Mouse (Mus musculus) forebrain, postnatal 0 days (tissue): ENCODE data around the gene Cep63. TPM values are rescaled to one million over a fixed set of nuclear protein-coding genes. Genes with fewer than 3 reads are reported as not detected.
A peak's percentile ranks its signal among the peaks of the same experiment; 100 is the strongest.

ENCODE experiments used
- ATAC-seq: fragments of 200-750 bp; cut with Nextera tagmentation; 2 replicates; pipeline ENCODE4 v1.8.0; 2017; ENCODE audit warnings: mild to moderate bottlenecking, moderate library complexity
- DNase-seq: peaks from one replicate; pipeline ENCODE4 v3.0.0-alpha.2; 2015
- H3K27ac ChIP-seq: fragments of 300-500 bp; sonication (generic); 2 replicates; pipeline ENCODE4 v1.5.1; 2014; ENCODE audit warnings: low read depth, mild to moderate bottlenecking, antibody characterized with exemption, low read length, moderate library complexity, mixed read lengths
- H3K27me3 ChIP-seq: fragments of 300-500 bp; sonication (generic); 2 replicates; pipeline ENCODE4 v1.6.1; 2014; ENCODE audit warnings: mild to moderate bottlenecking, low read length, mixed read lengths; ENCODE audit not compliant: insufficient read depth
- H3K36me3 ChIP-seq: fragments of 300-500 bp; sonication (generic); 2 replicates; pipeline ENCODE4 v1.6.1; 2014; ENCODE audit warnings: mild to moderate bottlenecking, moderate library complexity; ENCODE audit not compliant: insufficient read depth
- H3K4me1 ChIP-seq: fragments of 300-500 bp; sonication (generic); 2 replicates; pipeline ENCODE4 v1.6.1; 2014; ENCODE audit warnings: antibody characterized with exemption; ENCODE audit not compliant: insufficient read depth
- H3K4me2 ChIP-seq: fragments of 300-500 bp; sonication (generic); 2 replicates; pipeline ENCODE4 v1.6.1; 2014; ENCODE audit warnings: low read depth, mild to moderate bottlenecking, moderate library complexity
- H3K4me3 ChIP-seq: fragments of 300-500 bp; sonication (generic); 2 replicates; pipeline ENCODE4 v1.5.1; 2014; ENCODE audit warnings: low read depth, low read length, mixed read lengths
- H3K9ac ChIP-seq: fragments of 300-500 bp; sonication (generic); 2 replicates; pipeline ENCODE4 v1.6.1; 2014; ENCODE audit warnings: mild to moderate bottlenecking
- H3K9me3 ChIP-seq: fragments of 300-500 bp; sonication (generic); 2 replicates; pipeline ENCODE4 v1.6.1; 2016; ENCODE audit warnings: low read length
- CTCF ChIP-seq: sonication (generic); IDR thresholded peaks from 2 replicates; pipeline ENCODE4 v1.5.1; 2016; ENCODE audit warnings: antibody characterized with exemption, control low read depth, low read depth
- WGBS: fragments of 180-500 bp; shearing (Covaris S2); extraction: QIAGEN DNeasy Blood & Tissue Kit; methylation state at CpG from one replicate; pipeline ENCODE4 v1.1.7; 2014; 5-methylcytosine and 5-hydroxymethylcytosine counted together
- polyA plus RNA-seq: library from polyadenylated mRNA; unstranded; fragments of >200 nt; fragmentation: Nextera tagmentation; extraction: Ambion mirVana; gene quantifications from 2 replicates; pipeline ENCODE4 v1.2.1, GENCODE M21; 2015
- total RNA-seq: library from RNA; depleted of rRNA; stranded (reverse); fragments of >200 nt; gene quantifications from 2 replicates; pipeline ENCODE4 v1.2.3, GENCODE M21; 2014

Cep63 gene
- total and polyA plus RNA-seq, 2 experiments from 2014 or later, result 19.5 to 39.3 TPM

DNA sequence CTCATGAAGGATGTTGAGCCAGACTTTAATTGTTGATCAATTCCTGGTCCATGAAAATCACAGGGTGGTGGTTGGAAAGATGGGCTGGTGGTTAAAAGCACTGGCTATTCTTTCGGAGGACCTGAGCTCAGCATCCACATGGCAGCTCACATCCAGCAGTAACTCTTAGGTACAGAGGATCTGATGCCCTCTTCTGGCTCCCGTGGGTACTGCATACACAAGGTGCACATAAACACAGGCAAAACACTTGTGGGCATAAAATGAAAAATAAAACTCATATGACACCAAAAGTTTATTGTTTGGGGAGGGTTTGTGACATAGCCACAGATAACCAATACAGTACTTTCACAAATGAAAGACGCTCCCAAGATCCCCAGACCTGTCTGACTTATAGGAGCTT, 67.9 kb downstream of the Cep63 start:
- 96% methylated on average over 3 of the region's 3 CpGs for WGBS
- H3K9me3 ChIP-seq, result no peaks in the 10 kb centered on the region
- no peaks in the 10 kb centered on the region for H3K27me3 ChIP-seq
- no peak for ATAC-seq
- no peak overlapping the region for H3K27ac ChIP-seq
- no peak overlapping the region for H3K9ac ChIP-seq
- H3K4me3 ChIP-seq, result no peak overlapping the region
- no peak overlapping the region for H3K4me2 ChIP-seq
- H3K4me1 ChIP-seq, result no peaks in the 10 kb centered on the region
- no peaks in the 10 kb centered on the region for H3K36me3 ChIP-seq
- DNase-seq, result no peak
- TF ChIP-seq CTCF, result peak; percentile 16; the same call in 1 of the 2 replicates

DNA sequence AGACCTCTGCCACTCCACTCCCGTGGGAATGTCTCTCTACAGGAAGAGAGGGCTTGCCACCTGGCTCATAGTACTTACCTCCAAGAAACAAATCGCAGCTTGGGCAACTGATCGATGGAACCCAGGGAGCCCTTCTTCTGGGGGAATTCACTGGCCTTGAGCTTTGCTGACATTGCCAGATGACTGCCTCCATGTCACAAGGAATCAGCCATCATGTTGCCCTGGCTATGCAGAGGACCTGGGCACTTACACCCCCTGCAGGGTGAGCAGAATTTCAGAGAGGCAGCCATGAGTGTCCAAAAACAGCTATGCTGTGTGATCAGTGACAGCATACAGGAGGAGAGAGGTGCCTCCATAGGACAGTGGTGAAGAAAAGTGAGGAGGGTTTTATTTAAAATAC, 72.6 kb downstream of the Cep63 start:
- no peak for DNase-seq

DNA sequence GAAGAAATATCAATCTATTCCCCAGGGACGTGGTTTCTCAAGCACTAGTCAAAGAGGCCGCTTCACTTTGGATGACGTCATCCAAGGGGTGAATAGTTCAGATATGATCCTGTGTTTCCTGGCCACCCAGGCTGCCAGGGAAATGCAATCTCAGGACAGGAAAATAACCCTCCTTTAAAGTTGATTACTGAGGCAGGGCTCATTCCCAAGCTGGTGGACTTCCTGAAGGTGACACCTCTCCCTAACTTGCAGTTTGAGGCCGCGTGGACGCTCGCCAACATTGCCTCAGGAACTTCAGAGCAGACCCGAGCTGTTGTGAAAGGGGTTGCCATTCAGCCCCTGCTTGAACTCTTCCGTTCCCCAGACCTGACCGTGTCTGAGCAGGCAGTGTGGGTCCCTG, 74.6 kb downstream of the Cep63 start:
- no peak for TF ChIP-seq CTCF
- Histone ChIP-seq H3K4me3 (no peak overlapping the region), H3K27ac (no peak overlapping the region), H3K4me2 (no peak overlapping the region), H3K9me3 (no peaks in the 10 kb centered on the region), H3K4me1 (peaks cover 7% of the 10 kb centered on the region), H3K9ac (no peak overlapping the region), H3K36me3 (no peaks in the 10 kb centered on the region), H3K27me3 (no peaks in the 10 kb centered on the region)
- DNase-seq (no peak), ATAC-seq (no peak)
- 79% methylated on average over 10 of the region's 10 CpGs for WGBS

More for the DNA sequence above, 72.6 kb downstream of the Cep63 start:
- no peaks in the 10 kb centered on the region for H3K27me3 ChIP-seq
- no peak overlapping the region for H3K9ac ChIP-seq
- no peaks in the 10 kb centered on the region for H3K36me3 ChIP-seq
- ATAC-seq, result no peak
- TF ChIP-seq CTCF, result no peak
- H3K4me3 ChIP-seq, result no peak overlapping the region
- H3K4me1 ChIP-seq, result no peaks in the 10 kb centered on the region
- no peak overlapping the region for H3K4me2 ChIP-seq
- H3K9me3 ChIP-seq, result no peaks in the 10 kb centered on the region
- 90% methylated on average over 3 of the region's 3 CpGs for WGBS
- no peak overlapping the region for H3K27ac ChIP-seq

DNA sequence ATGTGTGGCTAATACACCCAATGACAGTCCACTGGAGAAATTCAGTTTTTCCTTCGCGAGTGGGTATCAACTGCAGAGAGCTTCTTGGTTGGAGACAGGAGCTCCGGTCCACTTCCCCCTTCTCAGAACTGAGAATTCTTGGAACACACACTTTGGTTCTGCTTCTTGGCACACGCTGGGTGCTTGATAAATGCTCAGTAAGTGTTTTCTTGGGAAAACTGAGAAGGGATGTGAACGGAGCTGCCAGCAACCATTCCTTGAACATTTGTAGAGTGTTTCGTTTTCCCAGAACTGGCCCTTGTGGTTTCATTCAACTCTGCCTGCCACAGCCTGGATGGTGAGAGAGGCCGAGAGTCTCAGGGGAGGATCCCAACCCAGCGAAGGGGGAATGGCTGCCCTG, 77.1 kb downstream of the Cep63 start:
- no peaks in the 10 kb centered on the region for H3K9me3 ChIP-seq
- DNase-seq (no peak), ATAC-seq (no peak)
- peaks cover 24% of the 10 kb centered on the region for H3K4me1 ChIP-seq
- no peak for TF ChIP-seq CTCF
- WGBS, result 73% methylated on average over 8 of the region's 8 CpGs
- no peaks in the 10 kb centered on the region for H3K36me3 ChIP-seq
- H3K4me3 ChIP-seq, result no peak overlapping the region
- no peak overlapping the region for H3K4me2 ChIP-seq
- H3K9ac ChIP-seq, result no peak overlapping the region
- no peak overlapping the region for H3K27ac ChIP-seq
- H3K27me3 ChIP-seq, result no peaks in the 10 kb centered on the region

DNA sequence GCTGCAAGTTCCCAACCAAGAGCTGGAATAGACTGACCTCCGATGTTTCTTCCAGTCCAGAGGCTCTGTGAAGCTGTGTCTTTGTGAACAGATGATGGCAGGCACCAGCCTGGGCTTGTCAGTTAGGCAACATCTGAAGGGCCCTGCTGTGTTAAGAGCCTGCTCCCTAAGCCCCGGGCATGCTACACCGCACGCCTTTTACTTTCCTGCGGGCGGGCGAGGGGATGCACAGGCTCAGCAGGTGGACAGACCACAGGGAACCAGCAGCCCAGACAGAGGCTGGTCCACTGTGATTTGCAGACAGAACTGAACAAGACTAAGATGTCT, 79.3 kb downstream of the Cep63 start:
- Histone ChIP-seq H3K36me3 (no peaks in the 10 kb centered on the region), H3K4me1 (peaks cover 33% of the 10 kb centered on the region), H3K4me2 (0 out of 2 replicates have a peak overlapping the region, but pooled peaks have one; percentile 10), H3K4me3 (no peak overlapping the region), H3K27me3 (no peaks in the 10 kb centered on the region), H3K9me3 (no peaks in the 10 kb centered on the region), H3K9ac (0 out of 2 replicates have a peak overlapping the region, but pooled peaks have one; percentile 2), H3K27ac (0 out of 2 replicates have a peak overlapping the region, but pooled peaks have one; percentile 29)
- WGBS, result 38% methylated on average over 7 of the region's 7 CpGs
- ATAC-seq, result no peak
- no peak for TF ChIP-seq CTCF
- DNase-seq, result no peak

DNA sequence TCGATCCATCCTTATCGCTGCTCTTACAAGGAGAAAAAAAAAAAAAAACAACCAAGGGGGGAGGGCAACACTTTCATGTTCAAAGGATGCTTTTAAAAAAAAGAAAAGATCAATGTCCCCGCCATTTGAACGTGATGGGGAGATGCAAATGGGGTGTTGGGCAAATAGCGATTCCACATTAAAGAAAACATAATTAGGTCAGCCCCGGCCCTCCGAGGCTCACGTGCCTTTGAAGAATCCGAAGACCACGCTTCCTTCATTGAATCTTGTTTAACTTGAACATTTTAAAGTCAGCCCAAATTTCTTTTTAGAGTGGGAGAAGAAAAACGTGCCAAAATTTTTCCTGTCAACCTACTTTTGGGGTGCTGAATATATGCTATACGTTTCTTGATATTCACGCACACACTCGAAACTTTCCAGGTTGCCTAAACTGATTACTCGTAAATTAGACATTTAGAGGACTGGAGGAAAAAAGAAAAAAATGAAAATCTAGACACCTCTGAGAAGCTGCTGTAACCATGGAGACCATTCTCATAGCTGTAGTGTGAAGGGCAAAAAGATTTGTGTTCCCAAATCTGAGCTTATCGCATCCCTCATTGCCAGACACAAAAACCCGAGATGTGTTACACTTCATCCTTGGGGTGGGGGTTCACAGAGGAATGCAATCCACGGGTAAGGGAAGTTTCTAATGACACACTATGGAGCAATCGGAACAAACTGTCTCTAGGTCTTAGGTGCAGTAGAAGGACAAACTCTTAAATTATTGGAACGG, 79.9 kb downstream of the Cep63 start:
- TF ChIP-seq CTCF, result no peak
- H3K4me2 ChIP-seq, result peak overlapping the region; percentile 69
- peak overlapping the region; percentile 29 for H3K27ac ChIP-seq
- no peaks in the 10 kb centered on the region for H3K36me3 ChIP-seq
- ATAC-seq (peak; percentile 23; the same call in 1 of the 2 replicates), DNase-seq (peak; percentile 66)
- H3K9me3 ChIP-seq, result no peaks in the 10 kb centered on the region
- no peaks in the 10 kb centered on the region for H3K27me3 ChIP-seq
- H3K4me3 ChIP-seq, result 0 out of 2 replicates have a peak overlapping the region, but pooled peaks have one; percentile 5
- H3K4me1 ChIP-seq, result peaks cover 33% of the 10 kb centered on the region
- H3K9ac ChIP-seq, result 0 out of 2 replicates have a peak overlapping the region, but pooled peaks have one; percentile 2
- WGBS, result 17% methylated on average over 20 of the region's 20 CpGs
